Mouse (Mus musculus) left cerebral cortex, postnatal 36 days (tissue): ENCODE measurements around the gene Ptpra. TPM values are rescaled to one million over a fixed set of nuclear protein-coding genes. Genes with fewer than 3 reads are reported as not detected.

Source experiments
- DNase-seq, 2 experiments: peaks; one replicate each; pipeline ENCODE4 v3.0.0; 2021 to 2022; ENCODE audit warnings: low spot score in 2 of 2, mixed read lengths in 1 of 2
- intact Hi-C: fragments of 180-260 bp; cut with DNase I; formaldehyde crosslinking; loops from one replicate; pipeline ENCODE4 v1.15.1; 2025
- total RNA-seq, 2 experiments: library from RNA; stranded (reverse); gene quantifications; 2 replicates each; pipeline ENCODE4 v1.2.3; 2021

The Ptpra gene
- total RNA-seq, 2 experiments from 2014 or later, result 239 to 240 TPM

- intact Hi-C loops, result no loop called here
- no peak for DNase-seq
Observed at GRCm38 (mm10) chr2:130438861-130439260, 11.2 kb upstream of the Ptpra start.

- intact Hi-C loops, result no loop called here
- DNase-seq, result no peak
Observed at GRCm38 (mm10) chr2:130439840-130440480, 10.1 kb upstream of the Ptpra start.

GRCm38 (mm10) chr2:130442162-130442561 is 7.9 kb upstream of the Ptpra start:
- intact Hi-C loops, result no loop called here
- DNase-seq, result no peak

GRCm38 (mm10) chr2:130448449-130448848 is 1.6 kb upstream of the Ptpra start:
- intact Hi-C loops, result no loop called here
- no peak for DNase-seq

GRCm38 (mm10) chr2:130449021-130449793 is 871 bp upstream of the Ptpra start:
- no peak for DNase-seq
- intact Hi-C loops, result no loop called here

- intact Hi-C loops, result loop anchor here (1.0 to 5.0 kb wide), 3 partner anchors 42 to 78 kb away; no protein-coding TSS in a partner anchor
Observed at GRCm38 (mm10) chr2:130450434-130450796, 337 bp downstream of the Ptpra start.

GRCm38 (mm10) chr2:130451086-130451726 is 1.1 kb downstream of the Ptpra start:
- intact Hi-C loops, result loop anchor here (2.0 to 5.0 kb wide), 2 partner anchors 41 to 78 kb away; no protein-coding TSS in a partner anchor
- no peak for DNase-seq

More at GRCm38 (mm10) chr2:130450434-130450796, 337 bp downstream of the Ptpra start:
- peak; percentile 80 to 87 for DNase-seq

GRCm38 (mm10) chr2:130451727-130452090 is 1.6 kb downstream of the Ptpra start:
- intact Hi-C loops, result loop anchor here (2.0 to 5.0 kb wide), 2 partner anchors 41 to 77 kb away; no protein-coding TSS in a partner anchor
- DNase-seq, result no peak

- intact Hi-C loops, result loop anchor here (5.0 kb wide), 1 partner anchor 40 kb away; no protein-coding TSS in a partner anchor
- no peak for DNase-seq
Observed at GRCm38 (mm10) chr2:130452266-130452665, 2.2 kb downstream of the Ptpra start.

- peak in 1 of 2 experiments; percentile 41 for DNase-seq
- intact Hi-C loops, result loop anchor here (5.0 kb wide), 1 partner anchor 39 kb away; no protein-coding TSS in a partner anchor
Observed at GRCm38 (mm10) chr2:130453421-130453820, 3.3 kb downstream of the Ptpra start.

GRCm38 (mm10) chr2:130454748-130455370 is 4.8 kb downstream of the Ptpra start:
- intact Hi-C loops, result loop anchor here (5.0 kb wide), 1 partner anchor 37 kb away; no protein-coding TSS in a partner anchor

GRCm38 (mm10) chr2:130457871-130458270 is 7.8 kb downstream of the Ptpra start:
- no peak for DNase-seq
- intact Hi-C loops, result no loop called here

More at GRCm38 (mm10) chr2:130454748-130455370, 4.8 kb downstream of the Ptpra start:
- DNase-seq, result peak; percentile 38 to 41

- DNase-seq, result no peak
- intact Hi-C loops, result no loop called here
Observed at GRCm38 (mm10) chr2:130459576-130459975, 9.5 kb downstream of the Ptpra start.

GRCm38 (mm10) chr2:130461287-130462071 is 11.4 kb downstream of the Ptpra start:
- DNase-seq, result no peak
- intact Hi-C loops, result no loop called here

GRCm38 (mm10) chr2:130466438-130466837 is 16.4 kb downstream of the Ptpra start:
- intact Hi-C loops, result no loop called here
- no peak for DNase-seq

- intact Hi-C loops, result no loop called here
- no peak for DNase-seq
Observed at GRCm38 (mm10) chr2:130469366-130469765, 19.3 kb downstream of the Ptpra start.

GRCm38 (mm10) chr2:130469935-130470334 is 19.9 kb downstream of the Ptpra start:
- no peak for DNase-seq
- intact Hi-C loops, result no loop called here

GRCm38 (mm10) chr2:130472908-130473510 is 22.9 kb downstream of the Ptpra start:
- intact Hi-C loops, result no loop called here
- DNase-seq, result no peak

GRCm38 (mm10) chr2:130475764-130476163 is 25.7 kb downstream of the Ptpra start:
- no peak for DNase-seq
- intact Hi-C loops, result no loop called here
